Mouse (Mus musculus) stomach, embryonic 14.5 days (tissue): ENCODE measurements around the gene G3bp2. TPM values are rescaled to one million over a fixed set of nuclear protein-coding genes. Genes with fewer than 3 reads are reported as not detected.
"Not testable (repeated sequence)": the region's sequence is repeated elsewhere in the genome, so short reads cannot be mapped to it uniquely, and the experiment has no call there.

Source experiments
- ATAC-seq: fragments of 200-750 bp; cut with Nextera tagmentation; 2 replicates; pipeline ENCODE4 v1.8.0; 2017; ENCODE audit warnings: low read depth, moderate TSS enrichment; ENCODE audit not compliant: insufficient number of reproducible peaks, insufficient read depth, low FRiP score
- H3K27ac ChIP-seq: fragments of 300-500 bp; sonication (generic); 2 replicates; pipeline ENCODE4 v1.5.1; 2014; ENCODE audit warnings: mild to moderate bottlenecking, low read length, moderate library complexity, mixed read lengths
- H3K27me3 ChIP-seq: fragments of 300-500 bp; sonication (generic); 2 replicates; pipeline ENCODE4 v1.6.1; 2014; ENCODE audit warnings: low read length, control low read depth, mixed read lengths; ENCODE audit not compliant: control insufficient read depth, insufficient read depth
- H3K36me3 ChIP-seq: fragments of 300-500 bp; sonication (generic); 2 replicates; pipeline ENCODE4 v1.6.1; 2014; ENCODE audit warnings: mild to moderate bottlenecking, control low read depth, low read length, moderate library complexity, mixed read lengths; ENCODE audit not compliant: control insufficient read depth, insufficient read depth
- H3K4me1 ChIP-seq: fragments of 300-500 bp; sonication (generic); 2 replicates; pipeline ENCODE4 v1.6.1; 2014; ENCODE audit warnings: low read length, control low read depth, mixed read lengths; ENCODE audit not compliant: control insufficient read depth, insufficient read depth
- H3K4me2 ChIP-seq: fragments of 300-500 bp; sonication (generic); replicated peaks from 2 replicates; pipeline ENCODE4 v1.6.1; 2014; ENCODE audit warnings: low read depth, low read length, control low read depth
- H3K4me3 ChIP-seq: fragments of 300-500 bp; sonication (generic); 2 replicates; pipeline ENCODE4 v1.5.1; 2014; ENCODE audit warnings: low read depth, low read length, control low read depth
- H3K9ac ChIP-seq: fragments of 300-500 bp; sonication (generic); replicated peaks from 2 replicates; pipeline ENCODE4 v1.6.1; 2014; ENCODE audit warnings: low read depth, mild to moderate bottlenecking, control low read depth, low read length, moderate library complexity, mixed read lengths
- H3K9me3 ChIP-seq: fragments of 300-500 bp; sonication (generic); 2 replicates; pipeline ENCODE4 v1.6.1; 2016; ENCODE audit warnings: low read depth, low read length, control low read depth; ENCODE audit not compliant: control insufficient read depth
- WGBS: fragments of 180-500 bp; shearing (Covaris S2); extraction: QIAGEN DNeasy Blood & Tissue Kit; methylation state at CpG from one replicate; pipeline ENCODE4 v1.1.7; 2014; 5-methylcytosine and 5-hydroxymethylcytosine counted together
- polyA plus RNA-seq: library from polyadenylated mRNA; unstranded; fragments of >200 nt; fragmentation: Nextera tagmentation; extraction: Ambion mirVana; gene quantifications from 2 replicates; pipeline ENCODE4 v1.2.1, GENCODE M21; 2014

Gene G3bp2
- polyA plus RNA-seq = 205 and 218 TPM in 2 replicates

DNA sequence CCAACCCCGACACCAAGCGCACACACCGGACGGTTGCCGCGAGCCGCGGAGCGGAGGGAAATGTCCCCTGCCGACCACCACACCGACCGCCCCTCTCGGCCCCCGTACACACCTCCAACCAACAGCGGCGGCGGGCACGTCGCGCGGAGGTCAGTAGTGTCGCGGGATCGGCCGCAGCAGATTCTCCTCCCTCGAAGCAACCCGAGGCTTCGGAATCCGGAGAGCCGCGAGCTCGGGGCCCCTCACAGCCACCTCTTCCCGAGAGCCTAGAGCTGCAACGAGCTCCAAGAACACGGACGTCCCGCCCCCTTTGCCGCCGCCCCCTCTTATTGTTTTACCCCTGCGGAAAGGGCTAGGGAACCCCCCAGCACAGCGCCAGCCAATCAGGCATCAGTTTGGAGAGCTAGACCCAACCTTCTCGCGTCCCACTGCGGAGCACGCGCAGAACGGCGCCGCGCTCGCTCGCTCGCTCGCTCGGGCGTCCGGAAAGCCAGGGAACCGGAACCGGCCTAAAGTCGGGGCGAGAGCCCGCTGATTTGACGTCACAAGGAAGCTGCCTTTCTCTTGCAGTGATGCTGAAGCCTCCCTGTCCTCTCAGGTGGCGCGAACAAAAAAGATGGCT, at the start of gene G3bp2:
TSS of gene G3bp2 (minus strand) at position 303 of the 622 bp plus-strand sequence.
- Histone ChIP-seq H3K4me2 (peak within 1 kb of the TSS; percentile 65), H3K27ac (peak within 1 kb of the TSS; percentile 95), H3K4me1 (peaks cover 11% of the 10 kb centered on the region), H3K36me3 (no peaks in the 10 kb centered on the region; the same call in 1 of the 2 replicates), H3K27me3 (no peaks in the 10 kb centered on the region), H3K9me3 (no peaks in the 10 kb centered on the region), H3K4me3 (peak within 1 kb of the TSS; percentile 82), H3K9ac (peak within 1 kb of the TSS; percentile 79)
- WGBS = under 1% methylated on average over 65 of the region's 65 CpGs
- ATAC-seq = peak; percentile 99

DNA sequence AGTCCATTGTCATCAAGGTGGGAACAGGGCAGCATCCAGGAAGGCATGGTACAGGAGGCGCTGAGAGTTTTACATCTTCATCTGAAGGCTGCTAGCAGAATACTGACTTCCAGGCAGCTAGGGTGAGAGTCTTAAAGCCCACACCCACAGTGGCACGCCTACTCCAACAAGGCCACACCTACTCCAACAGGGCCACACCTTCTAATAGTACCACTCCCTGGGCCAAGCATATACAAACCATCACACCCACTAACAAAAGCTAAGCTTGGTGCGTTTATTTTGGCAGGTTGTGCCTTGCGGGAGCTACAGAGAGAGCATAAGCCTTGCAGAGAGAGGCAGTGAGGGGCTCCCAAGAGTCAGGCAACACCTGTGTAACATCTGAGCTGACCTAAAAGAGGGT, 49.5 kb upstream of the G3bp2 start:
- H3K9ac ChIP-seq, H3K36me3 ChIP-seq, ATAC-seq, H3K27me3 ChIP-seq, H3K4me1 ChIP-seq, H3K4me2 ChIP-seq, H3K9me3 ChIP-seq, H3K27ac ChIP-seq, H3K4me3 ChIP-seq: not testable (repeated sequence)
- 50% methylated on average over 4 of the region's 4 CpGs for WGBS

DNA sequence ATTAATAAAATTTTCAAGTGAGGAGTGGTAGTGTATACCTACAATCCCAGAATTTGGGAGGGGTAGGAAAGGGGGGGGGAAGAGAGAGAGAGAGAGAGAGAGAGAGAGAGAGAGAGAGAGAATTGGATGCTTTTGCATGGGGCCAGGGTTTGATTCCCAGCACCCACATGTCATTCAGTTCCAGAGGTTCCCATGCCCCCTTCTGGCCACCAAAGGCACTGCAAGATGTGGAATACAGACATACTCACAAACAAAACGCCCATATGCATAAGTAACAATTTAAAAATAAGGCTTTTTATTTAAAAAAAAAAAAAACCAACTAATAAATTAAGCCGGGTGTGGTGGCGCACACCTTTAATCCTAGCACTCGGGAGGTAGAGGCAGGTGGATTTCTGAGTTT, 48.6 kb upstream of the G3bp2 start:
- Histone ChIP-seq H3K4me2 (no peak overlapping the region), H3K27me3 (no peaks in the 10 kb centered on the region), H3K4me1 (peaks cover 11% of the 10 kb centered on the region; the same call in 1 of the 2 replicates), H3K9me3 (no peaks in the 10 kb centered on the region), H3K9ac (no peak overlapping the region), H3K27ac (no peak overlapping the region), H3K36me3 (no peaks in the 10 kb centered on the region; the same call in 1 of the 2 replicates), H3K4me3 (no peak overlapping the region)
- ATAC-seq = no peak
- 95% methylated on average over 4 of the region's 4 CpGs for WGBS

DNA sequence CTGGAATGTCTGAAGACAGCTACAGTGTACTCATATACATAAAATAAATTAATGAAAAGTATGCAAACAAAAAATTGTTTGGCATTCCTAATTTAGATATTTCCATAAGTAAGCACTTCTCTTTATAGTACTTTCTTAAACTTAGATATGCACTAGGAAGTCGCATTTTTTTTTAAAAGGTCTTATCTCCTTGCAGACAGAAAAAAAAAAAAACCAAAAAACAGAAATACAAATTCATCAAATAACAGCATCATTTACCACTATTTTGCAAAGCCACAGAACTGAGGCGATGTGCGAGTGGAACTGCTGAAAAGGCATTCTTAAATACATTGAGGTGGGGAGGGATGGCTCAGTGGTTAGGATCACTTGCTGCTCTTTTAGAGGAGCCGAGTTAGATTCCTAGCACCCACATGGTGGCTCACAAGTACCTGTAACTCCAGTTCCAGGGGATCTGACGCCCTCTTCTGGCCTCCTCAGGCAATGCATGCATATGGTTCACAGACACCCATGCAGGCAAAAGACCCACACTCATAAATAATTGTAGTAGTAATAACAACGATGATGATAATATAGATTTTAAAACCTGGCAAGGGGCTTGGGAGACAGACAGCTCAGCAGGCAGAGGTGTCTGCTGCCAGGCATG, 46.6 kb upstream of the G3bp2 start:
- Histone ChIP-seq H3K27me3 (no peaks in the 10 kb centered on the region), H3K4me3 (no peak overlapping the region), H3K9me3 (no peaks in the 10 kb centered on the region), H3K36me3 (no peaks in the 10 kb centered on the region; the same call in 1 of the 2 replicates), H3K9ac (no peak overlapping the region), H3K4me2 (no peak overlapping the region), H3K4me1 (peaks cover 2% of the 10 kb centered on the region; the same call in 1 of the 2 replicates), H3K27ac (no peak overlapping the region)
- no peak for ATAC-seq
- 91% methylated on average over 6 of the region's 6 CpGs for WGBS

DNA sequence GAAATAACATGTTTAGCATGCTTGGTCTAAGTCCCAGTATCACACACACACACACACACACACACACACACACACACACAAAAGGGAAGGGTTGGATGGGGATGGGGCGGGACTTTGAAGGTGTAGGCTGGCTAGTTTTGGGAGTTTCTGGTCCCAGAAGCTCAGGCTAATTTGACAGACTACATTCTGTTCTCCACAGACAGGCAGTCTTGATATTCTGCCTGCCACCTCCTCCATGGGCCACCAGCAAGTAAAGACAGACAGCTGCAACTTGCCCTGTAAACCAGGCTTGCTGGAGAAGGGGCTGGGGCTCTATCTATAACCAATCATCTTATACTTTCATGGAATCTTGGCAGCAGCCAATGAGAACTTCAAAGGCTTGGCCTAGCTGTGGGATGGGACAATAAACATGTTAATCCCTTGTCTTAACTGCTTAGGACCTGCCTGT, 45.8 kb upstream of the G3bp2 start:
- no peak overlapping the region for H3K4me2 ChIP-seq
- no peak overlapping the region for H3K9ac ChIP-seq
- H3K4me1 ChIP-seq = peaks cover 2% of the 10 kb centered on the region; the same call in 1 of the 2 replicates
- H3K27me3 ChIP-seq = no peaks in the 10 kb centered on the region
- no peaks in the 10 kb centered on the region; the same call in 1 of the 2 replicates for H3K9me3 ChIP-seq
- no peak for ATAC-seq
- no peak overlapping the region for H3K4me3 ChIP-seq
- no peaks in the 10 kb centered on the region; the same call in 1 of the 2 replicates for H3K36me3 ChIP-seq
- WGBS = 58% methylated on average over 1 of the region's 1 CpGs
- H3K27ac ChIP-seq = no peak overlapping the region

DNA sequence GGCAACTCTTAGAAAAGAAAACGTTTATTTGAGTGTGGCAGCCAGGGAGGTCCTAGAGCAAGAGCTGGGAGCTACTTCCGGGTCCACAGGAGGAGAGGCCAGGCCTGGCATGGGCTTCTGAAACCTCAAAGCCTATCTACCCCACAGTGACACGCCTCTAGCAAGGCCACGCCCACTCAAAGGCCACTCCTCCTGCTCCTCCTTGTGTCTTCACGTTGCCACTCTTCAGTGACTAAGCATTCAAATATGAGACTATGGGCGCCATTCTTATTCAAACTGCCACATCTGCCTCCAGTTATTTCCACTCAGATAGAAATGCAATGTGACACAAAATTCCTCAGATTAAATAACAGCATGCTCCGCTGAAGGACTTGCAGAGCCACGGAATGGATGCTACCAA, 45.1 kb upstream of the G3bp2 start:
- H3K4me1 ChIP-seq = peaks cover 2% of the 10 kb centered on the region; the same call in 1 of the 2 replicates
- peak; percentile 83; the same call in 1 of the 2 replicates for ATAC-seq

DNA sequence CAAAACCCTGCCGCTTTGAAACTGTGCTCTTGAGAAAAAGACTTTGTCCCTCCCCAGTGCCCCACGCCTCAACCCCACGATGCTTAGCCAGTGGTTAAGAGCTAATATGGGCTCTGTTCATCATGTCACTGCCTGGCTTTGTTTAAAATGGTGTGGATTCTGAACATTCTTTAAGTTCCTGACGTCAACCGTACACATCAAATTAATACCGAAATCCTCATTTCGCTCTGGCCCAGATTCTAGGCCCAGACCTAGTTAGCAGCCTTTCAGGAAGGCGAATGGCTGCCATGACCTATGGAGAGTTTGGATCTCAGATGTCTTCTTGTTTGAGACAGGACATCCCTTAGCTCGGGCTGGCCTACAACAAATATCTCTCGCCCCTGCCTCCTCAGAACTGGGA, 44.2 kb upstream of the G3bp2 start:
- H3K4me3 ChIP-seq = no peak overlapping the region
- no peak overlapping the region for H3K4me2 ChIP-seq
- no peak for ATAC-seq
- H3K36me3 ChIP-seq = no peaks in the 10 kb centered on the region; the same call in 1 of the 2 replicates
- 66% methylated on average over 10 of the region's 10 CpGs for WGBS
- no peaks in the 10 kb centered on the region for H3K27me3 ChIP-seq
- H3K9ac ChIP-seq = no peak overlapping the region
- peak overlapping the region; percentile 52; the same call in 1 of the 2 replicates for H3K27ac ChIP-seq
- peaks cover 2% of the 10 kb centered on the region; the same call in 1 of the 2 replicates for H3K4me1 ChIP-seq
- no peaks in the 10 kb centered on the region; the same call in 1 of the 2 replicates for H3K9me3 ChIP-seq

More for the DNA sequence above, 45.1 kb upstream of the G3bp2 start:
- no peaks in the 10 kb centered on the region; the same call in 1 of the 2 replicates for H3K36me3 ChIP-seq
- no peak overlapping the region for H3K4me3 ChIP-seq
- whole genome bisulfite sequencing = 26% methylated on average over 8 of the region's 8 CpGs
- H3K27me3 ChIP-seq = no peaks in the 10 kb centered on the region
- H3K9ac ChIP-seq = no peak overlapping the region
- no peaks in the 10 kb centered on the region; the same call in 1 of the 2 replicates for H3K9me3 ChIP-seq
- H3K27ac ChIP-seq = no peak overlapping the region
- H3K4me2 ChIP-seq = no peak overlapping the region

DNA sequence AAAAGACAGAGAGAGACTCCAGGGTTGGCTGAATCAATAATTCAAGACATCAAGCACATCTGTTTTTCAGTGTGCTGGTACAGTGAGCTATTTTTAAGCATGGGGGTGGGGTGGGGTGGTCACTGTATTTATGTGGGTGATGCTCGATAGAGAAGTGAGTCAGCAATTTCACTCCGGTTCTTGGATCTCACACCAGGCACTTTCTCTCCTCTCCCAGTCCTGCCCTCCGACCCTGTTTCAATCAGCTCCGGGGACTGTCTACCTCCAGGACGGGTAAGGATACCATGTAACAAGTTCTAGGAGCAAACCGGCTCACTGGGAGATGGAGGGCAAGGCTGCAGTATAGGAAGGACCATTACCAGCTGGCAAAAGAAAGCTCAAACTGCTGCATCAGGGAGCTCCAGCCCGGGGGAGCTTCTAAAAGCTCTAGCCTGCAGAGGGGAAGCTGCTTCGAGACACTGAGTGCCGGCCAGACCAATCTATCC, 43.7 kb upstream of the G3bp2 start:
- Histone ChIP-seq H3K4me1 (peaks cover 2% of the 10 kb centered on the region; the same call in 1 of the 2 replicates), H3K4me3 (no peak overlapping the region), H3K4me2 (no peak overlapping the region), H3K9me3 (no peaks in the 10 kb centered on the region; the same call in 1 of the 2 replicates), H3K27ac (peak overlapping the region; percentile 52; the same call in 1 of the 2 replicates), H3K27me3 (no peaks in the 10 kb centered on the region), H3K36me3 (no peaks in the 10 kb centered on the region; the same call in 1 of the 2 replicates), H3K9ac (no peak overlapping the region)
- WGBS = 43% methylated on average over 9 of the region's 9 CpGs
- 0 out of 2 replicates have a peak, but pooled peaks have one; percentile 28 for ATAC-seq
